Mouse (Mus musculus): Measurements from ENCODE around the gene Pxmp4.

DNA sequence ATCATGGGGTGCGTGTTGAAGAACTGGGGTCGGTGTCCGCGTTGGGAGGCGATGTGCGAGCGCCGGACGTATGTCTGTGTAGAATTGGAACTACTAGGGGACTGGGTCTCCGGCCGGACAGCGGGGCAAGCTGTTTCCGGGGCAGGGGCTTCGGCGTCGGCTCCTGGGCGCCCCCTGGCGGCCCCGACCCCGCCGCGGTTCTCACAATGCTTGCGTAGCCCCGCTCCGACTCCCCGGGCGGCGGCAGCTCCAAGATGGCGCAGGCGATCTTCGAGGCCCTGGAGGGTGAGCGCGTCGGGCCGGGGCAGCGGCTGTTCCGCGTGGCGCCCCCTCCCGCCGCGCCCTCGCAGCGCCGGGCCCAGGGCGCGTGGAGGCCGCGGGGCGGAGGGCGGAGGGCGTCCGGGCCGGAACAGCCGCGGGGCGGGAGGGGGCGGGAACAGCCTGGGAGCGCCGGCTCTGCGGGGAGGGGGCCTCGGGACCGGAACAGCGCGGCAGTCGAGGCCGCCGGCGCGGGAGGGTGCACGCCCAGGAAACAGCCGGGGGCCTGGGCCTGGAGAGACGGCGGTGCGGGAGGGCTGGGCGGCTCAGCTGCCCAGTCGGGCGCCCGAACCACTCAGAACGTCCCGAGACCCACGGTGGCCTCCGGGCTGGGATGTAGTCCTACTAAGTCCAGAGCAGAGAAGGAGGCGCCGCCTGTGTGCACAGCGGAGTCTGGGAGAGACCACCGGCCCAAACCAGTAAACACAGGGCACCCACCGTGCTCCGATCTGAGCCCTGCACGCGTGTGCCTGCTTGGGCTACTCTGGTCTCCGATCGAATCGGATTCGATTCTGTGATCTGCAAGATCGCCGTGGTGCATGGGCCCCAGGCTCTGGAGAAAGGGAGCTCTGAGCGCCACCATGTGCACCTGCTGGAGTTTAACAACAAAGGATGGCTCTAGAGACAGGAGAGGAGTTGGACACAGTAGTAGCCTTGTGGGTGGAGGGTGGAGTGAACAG, 9.9 kb upstream of the Pxmp4 start, which contains the start of the genes Zfp341 and 4930519P11Rik:
- TF ChIP-seq CTCF (IDR thresholded peaks at IDR 0.05; ENCODE audit: borderline replicate concordance, insufficient read depth, low read length) (peak; percentile 26), POLR2A (IDR thresholded peaks at IDR 0.05; ENCODE audit: low read depth, low read length) (peak; percentile 82)

All from embryonic fibroblast, embryonic 13.5 days (primary cell).